Mouse (Mus musculus): ENCODE data around the gene Oaz2. TPM values are rescaled to one million over a fixed set of nuclear protein-coding genes. Genes with fewer than 3 reads are reported as not detected.

The Oaz2 gene
- polyA plus RNA-seq, 1 experiment from 2014 or later, result 263 TPM

DNA sequence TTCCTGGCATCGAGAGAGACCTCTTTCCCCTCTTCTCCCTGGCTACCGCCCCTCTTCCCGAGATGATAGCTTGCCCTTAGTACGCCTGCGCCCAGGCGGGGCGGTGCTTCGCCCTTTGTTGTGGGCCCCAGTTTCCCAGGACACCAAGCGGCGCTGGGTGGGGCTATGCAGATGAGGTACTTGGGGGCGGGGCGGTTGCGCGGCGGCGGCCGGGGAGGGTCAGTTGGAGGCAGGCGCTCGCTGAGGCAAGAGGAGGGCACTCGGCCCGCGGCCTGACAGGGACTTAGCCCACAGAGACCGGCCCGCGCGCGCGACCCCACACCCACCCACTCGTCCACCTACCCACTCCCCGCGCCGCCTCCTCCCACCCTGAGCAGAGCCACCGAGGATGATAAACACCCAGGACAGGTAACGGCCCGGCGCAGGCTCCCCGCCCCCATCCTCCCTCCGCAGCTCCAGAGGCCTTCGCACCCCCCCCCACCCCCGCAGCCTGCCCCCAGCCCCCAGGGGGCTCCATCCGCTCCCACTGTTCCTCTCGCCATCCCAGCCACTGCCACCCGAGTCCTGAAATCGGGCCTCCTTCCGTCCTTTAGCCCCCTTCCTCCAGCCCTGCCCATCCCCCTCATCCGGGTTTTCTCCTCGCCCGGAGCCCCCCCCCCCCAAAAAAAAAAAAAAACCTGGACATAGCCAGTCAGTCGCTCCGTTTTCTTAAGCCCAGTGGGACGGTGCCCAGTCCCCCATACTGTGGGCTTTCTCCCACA, 8.7 kb downstream of the Oaz2 start:
- DNase-seq (ENCODE audit: low spot score), result peak; percentile 98
- H3K9me3 ChIP-seq (ENCODE audit: control insufficient read depth, low read length), result no peaks in the 10 kb centered on the region
- ATAC-seq (ENCODE audit: insufficient read depth, low FRiP score, low TSS enrichment), result peak; percentile 93
- H3K27ac ChIP-seq (ENCODE audit: low read depth, low read length), result peak overlapping the region; percentile 39; the same call in 1 of the 2 replicates
- peaks cover 32% of the 10 kb centered on the region for H3K4me1 ChIP-seq (ENCODE audit: control insufficient read depth, insufficient read depth, low read length)
- peak overlapping the region; percentile 79 for H3K4me2 ChIP-seq (ENCODE audit: low read depth)
- WGBS, result 0% methylated on average over 30 of the region's 51 CpGs
- no peaks in the 10 kb centered on the region for H3K36me3 ChIP-seq (ENCODE audit: control insufficient read depth, insufficient read depth, low read length)
- H3K4me3 ChIP-seq (ENCODE audit: low read depth, low read length), result peak overlapping the region; percentile 80
- H3K27me3 ChIP-seq (ENCODE audit: control insufficient read depth, insufficient read depth, low read length), result no peaks in the 10 kb centered on the region
- peak overlapping the region; percentile 75 for H3K9ac ChIP-seq (ENCODE audit: low read length)

DNA sequence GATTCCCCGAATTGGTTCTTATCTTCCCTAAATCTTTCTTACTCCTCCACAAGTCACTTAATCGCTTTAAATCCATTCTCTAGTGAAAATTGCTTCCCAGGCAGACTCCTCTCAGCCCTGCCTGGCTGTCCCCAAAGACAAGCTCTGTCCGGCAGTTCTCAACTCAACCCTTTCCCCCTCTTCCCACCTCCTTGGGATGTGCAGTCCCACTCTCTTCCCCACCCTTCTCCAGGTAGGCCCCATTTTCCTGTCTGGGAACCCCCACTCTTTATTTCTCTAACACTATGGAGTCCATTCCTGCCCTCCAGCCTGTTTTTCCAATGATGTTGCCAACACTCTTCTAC, 9.3 kb downstream of the Oaz2 start:
- peaks cover 32% of the 10 kb centered on the region for H3K4me1 ChIP-seq (ENCODE audit: control insufficient read depth, insufficient read depth, low read length)

DNA sequence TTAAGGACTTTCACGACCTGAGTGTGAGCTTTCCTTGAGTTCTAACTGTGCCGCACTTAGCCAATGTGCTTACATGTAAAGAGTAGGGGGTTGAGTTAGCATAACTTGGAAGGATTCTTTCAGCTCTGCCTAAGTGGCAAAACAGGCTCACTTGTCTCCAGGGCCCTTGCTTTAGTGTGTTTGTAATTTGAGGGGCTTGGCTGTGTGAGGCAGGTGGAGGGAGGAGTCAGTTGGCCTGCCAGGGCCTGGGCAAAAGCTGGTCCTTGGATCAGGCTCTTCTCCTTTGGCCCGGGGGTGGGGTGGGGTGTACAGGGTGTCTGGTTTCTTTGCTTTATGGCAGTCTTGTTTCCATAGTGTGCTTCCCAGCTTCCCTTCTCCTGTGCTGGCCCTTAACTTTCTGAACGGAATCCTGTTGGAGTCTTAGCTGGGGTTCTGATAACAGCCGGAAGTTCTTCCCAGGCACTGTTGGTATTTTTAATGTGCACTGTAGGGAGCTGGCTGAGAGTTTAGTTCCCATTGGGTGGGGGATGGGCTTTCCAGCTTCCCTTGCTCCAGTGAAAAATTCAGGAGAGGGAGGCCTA, 11.5 kb downstream of the Oaz2 start:
- H3K4me1 ChIP-seq (ENCODE audit: control insufficient read depth, insufficient read depth, low read length), result peaks cover 32% of the 10 kb centered on the region
- H3K36me3 ChIP-seq (ENCODE audit: control insufficient read depth, insufficient read depth, low read length), result no peaks in the 10 kb centered on the region
- no peaks in the 10 kb centered on the region for H3K27me3 ChIP-seq (ENCODE audit: control insufficient read depth, insufficient read depth, low read length)
- H3K4me3 ChIP-seq (ENCODE audit: low read depth, low read length), result peak overlapping the region; percentile 12
- H3K9ac ChIP-seq (ENCODE audit: low read length), result peak overlapping the region; percentile 29
- DNase-seq (ENCODE audit: low spot score), result no peak
- H3K27ac ChIP-seq (ENCODE audit: low read depth, low read length), result 0 out of 2 replicates have a peak overlapping the region, but pooled peaks have one; percentile 14
- ATAC-seq (ENCODE audit: insufficient read depth, low FRiP score, low TSS enrichment), result no peak
- 30% methylated on average over 5 of the region's 5 CpGs for WGBS
- no peaks in the 10 kb centered on the region for H3K9me3 ChIP-seq (ENCODE audit: control insufficient read depth, low read length)
- peak overlapping the region; percentile 35 for H3K4me2 ChIP-seq (ENCODE audit: low read depth)

More for the DNA sequence above, 9.3 kb downstream of the Oaz2 start:
- no peaks in the 10 kb centered on the region for H3K36me3 ChIP-seq (ENCODE audit: control insufficient read depth, insufficient read depth, low read length)
- H3K4me2 ChIP-seq (ENCODE audit: low read depth), result peak overlapping the region; percentile 79
- WGBS, result 2% methylated on average over 3 of the region's 3 CpGs
- no peak for ATAC-seq (ENCODE audit: insufficient read depth, low FRiP score, low TSS enrichment)
- no peak for DNase-seq (ENCODE audit: low spot score)
- peak overlapping the region; percentile 80 for H3K4me3 ChIP-seq (ENCODE audit: low read depth, low read length)
- no peaks in the 10 kb centered on the region for H3K27me3 ChIP-seq (ENCODE audit: control insufficient read depth, insufficient read depth, low read length)
- H3K27ac ChIP-seq (ENCODE audit: low read depth, low read length), result no peak overlapping the region
- peak overlapping the region; percentile 75 for H3K9ac ChIP-seq (ENCODE audit: low read length)
- no peaks in the 10 kb centered on the region for H3K9me3 ChIP-seq (ENCODE audit: control insufficient read depth, low read length)

DNA sequence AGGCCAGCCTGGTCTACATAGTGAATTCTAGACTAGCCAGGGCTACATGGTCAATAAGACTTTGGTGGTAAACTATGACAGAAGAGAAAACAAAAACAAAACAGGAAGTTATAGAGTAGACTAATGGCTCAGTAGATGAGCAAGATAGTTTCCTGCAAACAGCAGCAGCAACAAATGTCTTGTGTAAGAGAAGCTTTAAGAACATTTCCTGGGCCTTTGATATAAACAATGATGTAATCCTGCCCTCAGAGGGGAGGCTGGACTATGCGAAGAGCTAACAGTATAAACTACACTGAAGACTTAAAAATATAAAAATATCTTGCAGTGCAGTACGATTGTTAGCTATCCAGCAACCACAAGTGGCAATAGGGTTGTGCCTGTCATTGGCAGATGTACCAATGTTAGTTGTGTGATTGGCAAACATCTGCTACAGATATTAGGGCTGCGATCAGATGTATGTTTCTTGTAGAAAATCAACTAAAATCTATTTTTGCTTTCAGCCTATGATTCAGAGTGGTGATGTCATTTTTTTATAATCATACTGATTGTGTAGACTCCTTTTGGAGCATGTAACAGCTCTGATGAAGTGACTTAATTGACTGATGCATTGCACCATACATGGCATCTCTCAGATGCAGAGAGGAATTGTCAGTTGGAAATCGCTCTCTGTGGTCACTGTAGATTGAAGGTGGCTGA, 13.3 kb downstream of the Oaz2 start:
- no peak for DNase-seq (ENCODE audit: low spot score)
- H3K36me3 ChIP-seq (ENCODE audit: control insufficient read depth, insufficient read depth, low read length), result no peaks in the 10 kb centered on the region
- ATAC-seq (ENCODE audit: insufficient read depth, low FRiP score, low TSS enrichment), result no peak
- H3K9ac ChIP-seq (ENCODE audit: low read length), result no peak overlapping the region
- no peaks in the 10 kb centered on the region for H3K9me3 ChIP-seq (ENCODE audit: control insufficient read depth, low read length)
- H3K4me1 ChIP-seq (ENCODE audit: control insufficient read depth, insufficient read depth, low read length), result peaks cover 29% of the 10 kb centered on the region
- no peaks in the 10 kb centered on the region for H3K27me3 ChIP-seq (ENCODE audit: control insufficient read depth, insufficient read depth, low read length)
- no peak overlapping the region for H3K27ac ChIP-seq (ENCODE audit: low read depth, low read length)
- no peak overlapping the region for H3K4me3 ChIP-seq (ENCODE audit: low read depth, low read length)
- 93% methylated on average over 4 of the region's 4 CpGs for WGBS
- H3K4me2 ChIP-seq (ENCODE audit: low read depth), result no peak overlapping the region

DNA sequence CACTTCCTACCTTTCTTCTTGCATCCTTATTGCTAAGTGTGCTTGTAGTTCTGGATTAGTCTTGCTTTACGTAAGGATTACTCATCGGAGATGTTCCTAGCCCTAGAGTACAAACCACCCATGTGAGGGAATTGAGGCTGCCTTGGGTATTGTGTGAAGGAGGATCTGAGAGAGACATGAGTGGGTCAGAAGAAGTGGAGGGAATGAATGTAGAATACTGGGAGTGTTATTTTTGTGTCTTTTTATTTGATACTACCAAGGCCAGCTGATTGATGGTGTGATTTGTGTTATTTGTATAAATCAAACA, 13.8 kb downstream of the Oaz2 start:
- 94% methylated on average over 2 of the region's 2 CpGs for WGBS
- DNase-seq (ENCODE audit: low spot score), result no peak

DNA sequence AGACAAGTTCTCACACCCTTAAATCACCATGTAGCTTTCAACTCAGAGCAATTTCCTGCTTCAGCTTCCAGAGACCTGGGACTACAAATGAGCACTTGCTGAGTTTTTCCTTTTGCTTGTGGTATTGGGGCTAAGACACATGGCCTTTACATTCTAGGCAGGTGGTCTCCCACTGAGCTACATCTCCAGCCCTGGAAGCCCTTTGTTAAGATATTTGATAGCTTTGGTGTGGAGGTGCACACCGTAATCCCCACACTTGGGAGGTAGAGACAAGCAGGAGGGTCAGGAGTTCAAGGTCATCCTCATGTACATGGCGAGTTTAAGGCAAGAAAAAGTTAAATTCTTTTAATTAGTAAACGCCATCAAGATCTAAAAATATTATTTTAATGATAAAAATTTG, 14.4 kb downstream of the Oaz2 start:
- H3K9ac ChIP-seq (ENCODE audit: low read length), result no peak overlapping the region
- no peaks in the 10 kb centered on the region for H3K36me3 ChIP-seq (ENCODE audit: control insufficient read depth, insufficient read depth, low read length)
- H3K27me3 ChIP-seq (ENCODE audit: control insufficient read depth, insufficient read depth, low read length), result no peaks in the 10 kb centered on the region
- H3K4me2 ChIP-seq (ENCODE audit: low read depth), result no peak overlapping the region
- no peak for ATAC-seq (ENCODE audit: insufficient read depth, low FRiP score, low TSS enrichment)
- H3K4me1 ChIP-seq (ENCODE audit: control insufficient read depth, insufficient read depth, low read length), result peaks cover 28% of the 10 kb centered on the region
- H3K4me3 ChIP-seq (ENCODE audit: low read depth, low read length), result no peak overlapping the region
- 80% methylated on average over 3 of the region's 3 CpGs for WGBS
- H3K9me3 ChIP-seq (ENCODE audit: control insufficient read depth, low read length), result no peaks in the 10 kb centered on the region
- no peak for DNase-seq (ENCODE audit: low spot score)
- no peak overlapping the region for H3K27ac ChIP-seq (ENCODE audit: low read depth, low read length)

More for the DNA sequence above, 13.8 kb downstream of the Oaz2 start:
- no peak overlapping the region for H3K27ac ChIP-seq (ENCODE audit: low read depth, low read length)
- H3K9ac ChIP-seq (ENCODE audit: low read length), result no peak overlapping the region
- H3K36me3 ChIP-seq (ENCODE audit: control insufficient read depth, insufficient read depth, low read length), result no peaks in the 10 kb centered on the region
- peaks cover 29% of the 10 kb centered on the region for H3K4me1 ChIP-seq (ENCODE audit: control insufficient read depth, insufficient read depth, low read length)
- H3K27me3 ChIP-seq (ENCODE audit: control insufficient read depth, insufficient read depth, low read length), result no peaks in the 10 kb centered on the region
- H3K9me3 ChIP-seq (ENCODE audit: control insufficient read depth, low read length), result no peaks in the 10 kb centered on the region
- ATAC-seq (ENCODE audit: insufficient read depth, low FRiP score, low TSS enrichment), result no peak
- no peak overlapping the region for H3K4me3 ChIP-seq (ENCODE audit: low read depth, low read length)
- no peak overlapping the region for H3K4me2 ChIP-seq (ENCODE audit: low read depth)

GRCm38 (mm10) chr9:65682994-65683393, 15.2 kb downstream of the Oaz2 start:
- ATAC-seq (ENCODE audit: insufficient read depth, low FRiP score, low TSS enrichment) (no peak), DNase-seq (ENCODE audit: low spot score) (no peak)
- H3K9me3 ChIP-seq (ENCODE audit: control insufficient read depth, low read length), result no peaks in the 10 kb centered on the region
- H3K4me3 ChIP-seq (ENCODE audit: low read depth, low read length), result no peak overlapping the region
- H3K36me3 ChIP-seq (ENCODE audit: control insufficient read depth, insufficient read depth, low read length), result peaks cover 4% of the 10 kb centered on the region; the same call in 1 of the 2 replicates
- 90% methylated on average over 1 of the region's 1 CpGs for WGBS
- no peak overlapping the region for H3K9ac ChIP-seq (ENCODE audit: low read length)
- H3K27me3 ChIP-seq (ENCODE audit: control insufficient read depth, insufficient read depth, low read length), result no peaks in the 10 kb centered on the region
- H3K4me1 ChIP-seq (ENCODE audit: control insufficient read depth, insufficient read depth, low read length), result peaks cover 20% of the 10 kb centered on the region
- no peak overlapping the region for H3K4me2 ChIP-seq (ENCODE audit: low read depth)
- no peak overlapping the region for H3K27ac ChIP-seq (ENCODE audit: low read depth, low read length)

DNA sequence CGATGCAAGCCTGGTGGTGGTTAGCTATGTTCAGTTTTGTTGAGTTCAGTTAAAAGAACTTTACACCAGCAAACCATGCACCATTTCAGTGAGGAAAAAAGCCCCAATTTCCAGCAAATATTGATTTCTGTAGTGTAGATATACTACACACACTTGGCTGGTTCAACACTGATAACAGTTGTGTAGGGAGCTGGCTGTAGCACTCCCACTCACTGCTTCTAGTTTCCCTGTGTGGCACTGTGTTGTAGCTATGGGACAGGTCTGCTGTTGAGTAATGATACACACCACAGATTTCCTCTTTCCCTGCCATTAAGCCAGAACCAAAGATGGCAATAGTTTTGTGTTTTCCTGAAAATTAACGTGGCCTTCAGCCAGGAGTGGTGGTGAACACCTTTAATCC, 16.9 kb downstream of the Oaz2 start:
- H3K27ac ChIP-seq (ENCODE audit: low read depth, low read length), result no peak overlapping the region
- H3K36me3 ChIP-seq (ENCODE audit: control insufficient read depth, insufficient read depth, low read length), result peaks cover 10% of the 10 kb centered on the region
- peaks cover 3% of the 10 kb centered on the region for H3K4me1 ChIP-seq (ENCODE audit: control insufficient read depth, insufficient read depth, low read length)
- DNase-seq (ENCODE audit: low spot score) (no peak), ATAC-seq (ENCODE audit: insufficient read depth, low FRiP score, low TSS enrichment) (no peak)
- H3K4me2 ChIP-seq (ENCODE audit: low read depth), result no peak overlapping the region
- no peaks in the 10 kb centered on the region for H3K9me3 ChIP-seq (ENCODE audit: control insufficient read depth, low read length)
- 95% methylated on average over 2 of the region's 2 CpGs for WGBS
- H3K9ac ChIP-seq (ENCODE audit: low read length), result no peak overlapping the region
- no peaks in the 10 kb centered on the region for H3K27me3 ChIP-seq (ENCODE audit: control insufficient read depth, insufficient read depth, low read length)
- no peak overlapping the region for H3K4me3 ChIP-seq (ENCODE audit: low read depth, low read length)
